Mouse (Mus musculus): ENCODE measurements around the gene Dock9. TPM values are rescaled to one million over a fixed set of nuclear protein-coding genes. Genes with fewer than 3 reads are reported as not detected.
"Not testable (repeated sequence)": the region's sequence is repeated elsewhere in the genome, so short reads cannot be mapped to it uniquely, and the experiment has no call there.

Dock9 gene
- polyA plus RNA-seq, 1 experiment from 2014 or later, result 5.1 TPM

GRCm38 (mm10) chr14:121733694-121734093, 63.9 kb downstream of the Dock9 start:
- Histone ChIP-seq H3K36me3 (no peaks in the 10 kb centered on the region), H3K4me1 (replicated peaks) (no peaks in the 10 kb centered on the region; the same call in 1 of the 2 replicates), H3K4me2 (no peak overlapping the region), H3K9ac (replicated peaks) (no peak overlapping the region), H3K9me3 (no peaks in the 10 kb centered on the region), H3K27me3 (peaks cover 4% of the 10 kb centered on the region), H3K4me3 (replicated peaks) (no peak overlapping the region), H3K27ac (no peak overlapping the region)
- 92% methylated on average over 12 of the region's 12 CpGs for WGBS
- no peak for ATAC-seq (ENCODE audit: insufficient number of reproducible peaks, insufficient read depth, low FRiP score, low TSS enrichment, low read depth)

- H3K4me3 ChIP-seq (replicated peaks), result no peak overlapping the region
- H3K27me3 ChIP-seq, result no peaks in the 10 kb centered on the region; the same call in 1 of the 2 replicates
- H3K9me3 ChIP-seq, result no peaks in the 10 kb centered on the region
- no peak for ATAC-seq (ENCODE audit: insufficient number of reproducible peaks, insufficient read depth, low FRiP score, low TSS enrichment, low read depth)
- no peaks in the 10 kb centered on the region for H3K4me1 ChIP-seq (replicated peaks)
- no peak overlapping the region for H3K4me2 ChIP-seq
- H3K9ac ChIP-seq (replicated peaks), result no peak overlapping the region
- no peaks in the 10 kb centered on the region for H3K36me3 ChIP-seq
- H3K27ac ChIP-seq, result no peak overlapping the region
- WGBS, result 20% methylated on average over 8 of the region's 8 CpGs
Observed at GRCm38 (mm10) chr14:121732196-121732595, 65.4 kb downstream of the Dock9 start.

- H3K36me3 ChIP-seq, result no peaks in the 10 kb centered on the region
- 0 out of 2 replicates have a peak, but pooled peaks have one; percentile 56 for ATAC-seq (ENCODE audit: insufficient number of reproducible peaks, insufficient read depth, low FRiP score, low TSS enrichment, low read depth)
- H3K9ac ChIP-seq (replicated peaks), result no peak overlapping the region
- H3K27me3 ChIP-seq, result no peaks in the 10 kb centered on the region; the same call in 1 of the 2 replicates
- H3K9me3 ChIP-seq, result no peaks in the 10 kb centered on the region
- no peak overlapping the region for H3K27ac ChIP-seq
- WGBS, result 30% methylated on average over 6 of the region's 6 CpGs
- H3K4me2 ChIP-seq, result no peak overlapping the region
- H3K4me3 ChIP-seq (replicated peaks), result no peak overlapping the region
- H3K4me1 ChIP-seq (replicated peaks), result no peaks in the 10 kb centered on the region
Observed at GRCm38 (mm10) chr14:121731688-121732168, 65.9 kb downstream of the Dock9 start.

GRCm38 (mm10) chr14:121730966-121731365, 66.7 kb downstream of the Dock9 start:
- H3K27ac ChIP-seq, result no peak overlapping the region
- H3K9me3 ChIP-seq, result no peaks in the 10 kb centered on the region
- H3K36me3 ChIP-seq, result no peaks in the 10 kb centered on the region
- H3K27me3 ChIP-seq, result no peaks in the 10 kb centered on the region; the same call in 1 of the 2 replicates
- H3K4me1 ChIP-seq (replicated peaks), result no peaks in the 10 kb centered on the region
- no peak overlapping the region for H3K9ac ChIP-seq (replicated peaks)
- WGBS, result 82% methylated on average over 3 of the region's 3 CpGs
- peak; percentile 28; the same call in 1 of the 2 replicates for ATAC-seq (ENCODE audit: insufficient number of reproducible peaks, insufficient read depth, low FRiP score, low TSS enrichment, low read depth)
- H3K4me2 ChIP-seq, result no peak overlapping the region
- H3K4me3 ChIP-seq (replicated peaks), result no peak overlapping the region

GRCm38 (mm10) chr14:121727996-121728395, 69.6 kb downstream of the Dock9 start:
- Histone ChIP-seq H3K36me3 (no peaks in the 10 kb centered on the region), H3K4me2 (no peak overlapping the region), H3K27ac (no peak overlapping the region), H3K4me1 (replicated peaks) (peaks cover 3% of the 10 kb centered on the region), H3K4me3 (replicated peaks) (no peak overlapping the region), H3K9ac (replicated peaks) (no peak overlapping the region), H3K9me3 (0 out of 2 replicates have a peak, but pooled peaks cover 3% of the 10 kb centered on the region), H3K27me3 (peaks cover 5% of the 10 kb centered on the region)
- WGBS, result 52% methylated on average over 8 of the region's 8 CpGs
- no peak for ATAC-seq (ENCODE audit: insufficient number of reproducible peaks, insufficient read depth, low FRiP score, low TSS enrichment, low read depth)

- Histone ChIP-seq H3K4me1 (replicated peaks) (peaks cover 9% of the 10 kb centered on the region), H3K27ac (no peak overlapping the region), H3K4me3 (replicated peaks) (no peak overlapping the region), H3K27me3 (peaks cover 5% of the 10 kb centered on the region; the same call in 1 of the 2 replicates), H3K9ac (replicated peaks) (no peak overlapping the region), H3K4me2 (no peak overlapping the region), H3K9me3 (0 out of 2 replicates have a peak, but pooled peaks cover 3% of the 10 kb centered on the region), H3K36me3 (no peaks in the 10 kb centered on the region)
- no peak for ATAC-seq (ENCODE audit: insufficient number of reproducible peaks, insufficient read depth, low FRiP score, low TSS enrichment, low read depth)
- WGBS, result 85% methylated on average over 8 of the region's 8 CpGs
Observed at GRCm38 (mm10) chr14:121724501-121724900, 73.1 kb downstream of the Dock9 start.

GRCm38 (mm10) chr14:121722774-121723173, 74.9 kb downstream of the Dock9 start:
- Histone ChIP-seq H3K4me2 (no peak overlapping the region), H3K4me3 (replicated peaks) (no peak overlapping the region), H3K9ac (replicated peaks) (no peak overlapping the region), H3K27me3 (peaks cover 5% of the 10 kb centered on the region; the same call in 1 of the 2 replicates), H3K27ac (no peak overlapping the region), H3K9me3 (0 out of 2 replicates have a peak, but pooled peaks cover 3% of the 10 kb centered on the region), H3K36me3 (no peaks in the 10 kb centered on the region), H3K4me1 (replicated peaks) (peaks cover 9% of the 10 kb centered on the region)
- 0 out of 2 replicates have a peak, but pooled peaks have one; percentile 21 for ATAC-seq (ENCODE audit: insufficient number of reproducible peaks, insufficient read depth, low FRiP score, low TSS enrichment, low read depth)
- 8% methylated on average over 8 of the region's 8 CpGs for WGBS

GRCm38 (mm10) chr14:121721431-121721830, 76.2 kb downstream of the Dock9 start:
- no peaks in the 10 kb centered on the region for H3K36me3 ChIP-seq
- ATAC-seq (ENCODE audit: insufficient number of reproducible peaks, insufficient read depth, low FRiP score, low TSS enrichment, low read depth), result no peak
- no peak overlapping the region for H3K9ac ChIP-seq (replicated peaks)
- 70% methylated on average over 5 of the region's 5 CpGs for WGBS
- H3K4me2 ChIP-seq, result no peak overlapping the region
- H3K27ac ChIP-seq, result no peak overlapping the region
- 0 out of 2 replicates have a peak, but pooled peaks cover 3% of the 10 kb centered on the region for H3K9me3 ChIP-seq
- no peak overlapping the region for H3K4me3 ChIP-seq (replicated peaks)
- peaks cover 5% of the 10 kb centered on the region; the same call in 1 of the 2 replicates for H3K27me3 ChIP-seq
- peaks cover 9% of the 10 kb centered on the region for H3K4me1 ChIP-seq (replicated peaks)

- whole genome bisulfite sequencing, result 76% methylated on average over 9 of the region's 9 CpGs
Observed at GRCm38 (mm10) chr14:121719638-121720601, 77.7 kb downstream of the Dock9 start.

GRCm38 (mm10) chr14:121714799-121715198, 82.8 kb downstream of the Dock9 start:
- not testable (repeated sequence) for H3K36me3 ChIP-seq; H3K9ac ChIP-seq (replicated peaks); H3K9me3 ChIP-seq; H3K4me3 ChIP-seq (replicated peaks); H3K27ac ChIP-seq; ATAC-seq (ENCODE audit: insufficient number of reproducible peaks, insufficient read depth, low FRiP score, low TSS enrichment, low read depth); H3K4me2 ChIP-seq
- Histone ChIP-seq H3K27me3 (peaks cover 11% of the 10 kb centered on the region), H3K4me1 (replicated peaks) (peaks cover 35% of the 10 kb centered on the region)
- WGBS, result 85% methylated on average over 3 of the region's 3 CpGs

More at GRCm38 (mm10) chr14:121719638-121720601, 77.7 kb downstream of the Dock9 start:
- H3K27me3 ChIP-seq, result peaks cover 5% of the 10 kb centered on the region; the same call in 1 of the 2 replicates
- no peak overlapping the region for H3K9ac ChIP-seq (replicated peaks)
- H3K4me1 ChIP-seq (replicated peaks), result peaks cover 9% of the 10 kb centered on the region
- no peak for ATAC-seq (ENCODE audit: insufficient number of reproducible peaks, insufficient read depth, low FRiP score, low TSS enrichment, low read depth)
- H3K27ac ChIP-seq, result no peak overlapping the region
- 0 out of 2 replicates have a peak, but pooled peaks cover 3% of the 10 kb centered on the region for H3K9me3 ChIP-seq
- no peak overlapping the region for H3K4me3 ChIP-seq (replicated peaks)
- H3K36me3 ChIP-seq, result no peaks in the 10 kb centered on the region
- H3K4me2 ChIP-seq, result no peak overlapping the region

GRCm38 (mm10) chr14:121714268-121714667, 83.4 kb downstream of the Dock9 start:
- ATAC-seq (ENCODE audit: insufficient number of reproducible peaks, insufficient read depth, low FRiP score, low TSS enrichment, low read depth), result no peak
- peaks cover 35% of the 10 kb centered on the region for H3K4me1 ChIP-seq (replicated peaks)

More at GRCm38 (mm10) chr14:121714268-121714667, 83.4 kb downstream of the Dock9 start:
- Histone ChIP-seq H3K27ac (peak overlapping the region; percentile 4; the same call in 1 of the 2 replicates), H3K9ac (replicated peaks) (no peak overlapping the region), H3K4me3 (replicated peaks) (no peak overlapping the region), H3K36me3 (no peaks in the 10 kb centered on the region), H3K4me2 (no peak overlapping the region), H3K9me3 (no peaks in the 10 kb centered on the region), H3K27me3 (peaks cover 15% of the 10 kb centered on the region)
- WGBS, result 50% methylated on average over 2 of the region's 2 CpGs

All from limb, embryonic 12.5 days (tissue).